In genomic region chr13:80886664-80887210, GRCm38 (mm10) we compare ENCODE assay signal across 8 mouse cellular contexts. TPM values are rescaled to one million over a fixed set of nuclear protein-coding genes. Genes with fewer than 3 reads are reported as not detected.
A peak's percentile ranks its signal among the peaks of the same experiment; 100 is the strongest.
DNase-seq lines count a peak whose midpoint lies in the region; ATAC-seq and TF ChIP-seq lines count a peak whose summit lies in the region.

No protein-coding gene starts in this region.

- peak overlapping the region; percentile 67 to 75 for H3K4me3 ChIP-seq in heart, embryonic 14.5 days (ENCODE audit: control insufficient read depth in 1 of 2, insufficient read depth in 1 of 2, low read depth in 1 of 2, low read length in 2 of 2)
- peak overlapping the region; percentile 35 to 98 for H3K4me3 ChIP-seq in MEL (ENCODE audit: control insufficient read depth in 1 of 2, insufficient read depth in 1 of 2, low read depth in 2 of 2, low read length in 2 of 2)
- peak overlapping the region; percentile 90 for H3K4me3 ChIP-seq in forebrain, postnatal 0 days (ENCODE audit: low read depth, low read length)
- peak overlapping the region; percentile 70 for H3K4me3 ChIP-seq in midbrain, embryonic 10.5 days

- peak overlapping the region; percentile 99 to 100 for H3K27ac ChIP-seq in heart, embryonic 14.5 days (replicated peaks in 1 of 2; ENCODE audit: control insufficient read depth in 1 of 2, insufficient read depth in 1 of 2, low read depth in 2 of 2, low read length in 2 of 2)
- peak overlapping the region; percentile 97 for H3K27ac ChIP-seq in MEL (ENCODE audit: control insufficient read depth, low read depth, low read length)
- H3K27ac ChIP-seq in forebrain, postnatal 0 days (ENCODE audit: low read depth, low read length): peak overlapping the region; percentile 100
- H3K27ac ChIP-seq in midbrain, embryonic 10.5 days (replicated peaks): peak overlapping the region; percentile 99

- H3K9ac ChIP-seq in heart, embryonic 14.5 days (ENCODE audit: low read length): peak overlapping the region; percentile 97
- peak overlapping the region; percentile 98 for H3K9ac ChIP-seq in MEL (ENCODE audit: control insufficient read depth, low read depth, low read length, poor library complexity, severe bottlenecking)
- H3K9ac ChIP-seq in forebrain, postnatal 0 days: peak overlapping the region; percentile 99

- no peak for TF ChIP-seq EP300 in MEL (IDR thresholded peaks at IDR 0.05; ENCODE audit: low read depth in 1 of 2, low read length in 2 of 2)

- no peak for TF ChIP-seq POLR2A in MEL (IDR thresholded peaks at IDR 0.05; ENCODE audit: control insufficient read depth in 1 of 2, insufficient read depth in 1 of 2, low read depth in 1 of 2, low read length in 2 of 2, poor library complexity in 1 of 2)

- no peaks in the 10 kb centered on the region for H3K27me3 ChIP-seq in heart, embryonic 14.5 days (ENCODE audit: control insufficient read depth, insufficient read depth, low read length)
- H3K27me3 ChIP-seq in MEL (ENCODE audit: control insufficient read depth in 1 of 2, insufficient read depth in 2 of 2, low read length in 2 of 2): no peaks in the 10 kb centered on the region
- no peaks in the 10 kb centered on the region for H3K27me3 ChIP-seq in forebrain, postnatal 0 days (ENCODE audit: insufficient read depth, low read length)
- H3K27me3 ChIP-seq in midbrain, embryonic 10.5 days (ENCODE audit: low read depth, poor library complexity, severe bottlenecking): no peaks in the 10 kb centered on the region

- no peaks in the 10 kb centered on the region for H3K9me3 ChIP-seq in heart, embryonic 14.5 days (ENCODE audit: control insufficient read depth, low read length)
- no peaks in the 10 kb centered on the region for H3K9me3 ChIP-seq in MEL (replicated peaks; ENCODE audit: insufficient read depth, low read length)
- H3K9me3 ChIP-seq in forebrain, postnatal 0 days (ENCODE audit: low read length): no peaks in the 10 kb centered on the region
- H3K9me3 ChIP-seq in midbrain, embryonic 10.5 days (replicated peaks): no peaks in the 10 kb centered on the region

- TF ChIP-seq CTCF in MEL (IDR thresholded peaks at IDR 0.05 in 2 of 3, conservative IDR thresholded peaks at IDR 0.05 in 1 of 3; ENCODE audit: control insufficient read depth in 1 of 3, insufficient read depth in 1 of 3, low read depth in 2 of 3, low read length in 3 of 3, poor library complexity in 1 of 3, severe bottlenecking in 1 of 3): no peak
- no peak for TF ChIP-seq CTCF in forebrain, postnatal 0 days (IDR thresholded peaks at IDR 0.05; ENCODE audit: low read depth)

- peaks cover 3 to 12% of the 10 kb centered on the region in 2 experiments; a peak in 1 of 4 replicates for H3K4me1 ChIP-seq in heart, embryonic 14.5 days (ENCODE audit: control insufficient read depth in 2 of 2, insufficient read depth in 2 of 2, low read length in 2 of 2)
- no peaks in the 10 kb centered on the region for H3K4me1 ChIP-seq in MEL (ENCODE audit: control insufficient read depth in 1 of 2, insufficient read depth in 2 of 2, low read length in 2 of 2)
- H3K4me1 ChIP-seq in forebrain, postnatal 0 days (ENCODE audit: insufficient read depth): 0 out of 2 replicates have a peak, but pooled peaks cover 7% of the 10 kb centered on the region
- H3K4me1 ChIP-seq in midbrain, embryonic 10.5 days: peaks cover 12% of the 10 kb centered on the region

- H3K79me2 ChIP-seq in MEL (ENCODE audit: control insufficient read depth, insufficient read depth, low read length, poor library complexity): peaks cover 6% of the 10 kb centered on the region; the same call in 1 of the 2 replicates

- H3K4me2 ChIP-seq in heart, embryonic 14.5 days (ENCODE audit: low read length): peak overlapping the region; percentile 78
- peak overlapping the region; percentile 61 for H3K4me2 ChIP-seq in forebrain, postnatal 0 days (ENCODE audit: low read depth)

- no peak for ATAC-seq in heart, embryonic 14.5 days (ENCODE audit: insufficient number of reproducible peaks, insufficient read depth, low FRiP score, low read depth)
- ATAC-seq in forebrain, postnatal 0 days: no peak

- no peak for TF ChIP-seq RAD21 in MEL (IDR thresholded peaks at IDR 0.05; ENCODE audit: low read depth, low read length)

- 13% methylated on average over 6 of the region's 6 CpGs for WGBS in heart, embryonic 14.5 days
- WGBS in forebrain, postnatal 0 days: 9% methylated on average over 6 of the region's 6 CpGs
- 21% methylated on average over 6 of the region's 6 CpGs for WGBS in midbrain, embryonic 10.5 days

- no peak for DNase-seq in heart, adult 18-20 months
- peak; percentile 46 for DNase-seq in MEL (ENCODE audit: low read depth, low spot score)
- DNase-seq in forebrain, postnatal 0 days: no peak
- peak; percentile 23 for DNase-seq in midbrain, embryonic 10.5 days (ENCODE audit: low spot score)
- no peak for DNase-seq in gastrocnemius, postnatal 25 days
- DNase-seq in natural killer cell, adult 2 months (ENCODE audit: low spot score in 2 of 2): no peak
- DNase-seq in spleen, postnatal 14 days (ENCODE audit: low spot score in 2 of 2): no peak

- peaks cover 40% of the 10 kb centered on the region for H3K36me3 ChIP-seq in heart, embryonic 14.5 days (ENCODE audit: control insufficient read depth, insufficient read depth, low read length)
- peaks cover 0 to 3% of the 10 kb centered on the region in 2 experiments; a peak in 2 of 4 replicates for H3K36me3 ChIP-seq in MEL (ENCODE audit: control insufficient read depth in 1 of 2, insufficient read depth in 2 of 2, low read length in 2 of 2)
- H3K36me3 ChIP-seq in forebrain, postnatal 0 days (ENCODE audit: insufficient read depth): peaks cover 20% of the 10 kb centered on the region
- peaks cover 42% of the 10 kb centered on the region for H3K36me3 ChIP-seq in midbrain, embryonic 10.5 days

TF ChIP-seq in MEL, 35 proteins besides CTCF, POLR2A, EP300 and RAD21:
- TF ChIP-seq ZC3H11A (IDR thresholded peaks at IDR 0.05; ENCODE audit: low read depth, low read length): no peak
- peak; percentile 25; the same call in 1 of the 2 replicates for TF ChIP-seq TAL1 (IDR thresholded peaks at IDR 0.05; ENCODE audit: low read length)
- 0 out of 2 replicates have a peak, but pooled peaks have one; percentile 1 for TF ChIP-seq NELFE (IDR thresholded peaks at IDR 0.05; ENCODE audit: low read depth, low read length)

RNA-seq across cellular contexts. Expression of gene Arrdc3, which starts 3.6 kb away (rescaled TPM):
- polyA plus RNA-seq in heart, embryonic 14.5 days (2014; fragmentation: Nextera tagmentation; extraction: Ambion mirVana): 56.2 and 58.1 TPM in 2 replicates
- 10 to 100 TPM; 27.0 to 38.7 TPM for total RNA-seq in heart, adult 18-20 months (2021)
- total RNA-seq in MEL (2012; rRNA removed): 1.3 and 1.5 TPM in 2 replicates
- 1 to 10 TPM in 1 of 2 experiments, not detected in 1; 3.5 TPM for polyA plus RNA-seq in MEL (2012; ENCODE audit: insufficient read depth in 1 of 2, insufficient read length in 2 of 2, low read depth in 1 of 2, low replicate concordance in 2 of 2, missing spikeins in 1 of 2)
- 90.6 and 99.8 TPM in 2 replicates for total RNA-seq in forebrain, postnatal 0 days (2014; rRNA removed)
- polyA plus RNA-seq in forebrain, postnatal 0 days (2015; fragmentation: Nextera tagmentation; extraction: Ambion mirVana): 56.5 and 58.6 TPM in 2 replicates
- polyA plus RNA-seq in midbrain, embryonic 10.5 days (2016; fragmentation: Nextera tagmentation; extraction: Ambion mirVana): 40.0 and 47.5 TPM in 2 replicates
- 10 to 100 TPM; 29.2 to 39.4 TPM for total RNA-seq in gastrocnemius, postnatal 25 days (2021)

Comparison
In these comparisons a context has a peak if more than half of its experiments do, and no peak if none do; other contexts are left out.
1. DNase-seq: peak in MEL (single experiment) and midbrain, embryonic 10.5 days (single experiment); none in heart, adult 18-20 months (0 of 2), forebrain, postnatal 0 days (single experiment), gastrocnemius, postnatal 25 days (single experiment), natural killer cell, adult 2 months (0 of 2) and spleen, postnatal 14 days (0 of 2).
2. RNA of gene Arrdc3, which starts 3.6 kb away (total RNA-seq): 90.6 to 99.8 TPM in forebrain, postnatal 0 days, 29.2 to 39.4 TPM in gastrocnemius, postnatal 25 days and 27.0 to 38.7 TPM in heart, adult 18-20 months; 1.3 to 1.5 TPM in MEL; every median in the first group is over 10 times any median in the second.
3. Peak in every context shown above with its lines, with median percentiles within 50 percentile points of each other: H3K27ac ChIP-seq, H3K4me3 ChIP-seq and H3K9ac ChIP-seq.